Mouse (Mus musculus) stomach, embryonic 16.5 days (tissue): Measurements from ENCODE around the gene Il27. TPM values are rescaled to one million over a fixed set of nuclear protein-coding genes. Genes with fewer than 3 reads are reported as not detected.

ENCODE experiments used
- ATAC-seq: fragments of 200-750 bp; cut with Nextera tagmentation; 2 replicates; pipeline ENCODE4 v1.8.0; 2017; ENCODE audit warnings: moderate number of reproducible peaks, moderate TSS enrichment; ENCODE audit not compliant: insufficient read depth, low FRiP score
- H3K27ac ChIP-seq: fragments of 300-500 bp; sonication (generic); 2 replicates; pipeline ENCODE4 v1.5.1; 2014; ENCODE audit warnings: low read length
- H3K27me3 ChIP-seq: fragments of 300-500 bp; sonication (generic); 2 replicates; pipeline ENCODE4 v1.6.1; 2014; ENCODE audit warnings: low read length, control low read depth, mixed read lengths; ENCODE audit not compliant: control insufficient read depth, insufficient read depth
- H3K36me3 ChIP-seq: fragments of 300-500 bp; sonication (generic); 2 replicates; pipeline ENCODE4 v1.6.1; 2014; ENCODE audit warnings: low read length; ENCODE audit not compliant: control insufficient read depth, insufficient read depth
- H3K4me1 ChIP-seq: fragments of 300-500 bp; sonication (generic); 2 replicates; pipeline ENCODE4 v1.6.1; 2014; ENCODE audit warnings: low read length, control low read depth, mixed read lengths; ENCODE audit not compliant: control insufficient read depth, insufficient read depth
- H3K4me2 ChIP-seq: fragments of 300-500 bp; sonication (generic); 2 replicates; pipeline ENCODE4 v1.6.1; 2014; ENCODE audit warnings: low read depth, low read length, mixed read lengths
- H3K4me3 ChIP-seq: fragments of 300-500 bp; sonication (generic); replicated peaks from 2 replicates; pipeline ENCODE4 v1.5.1; 2014; ENCODE audit warnings: mild to moderate bottlenecking, low read length
- H3K9ac ChIP-seq: fragments of 300-500 bp; sonication (generic); 2 replicates; pipeline ENCODE4 v1.6.1; 2014; ENCODE audit warnings: low read length
- H3K9me3 ChIP-seq: fragments of 300-500 bp; sonication (generic); replicated peaks from 2 replicates; pipeline ENCODE4 v1.6.1; 2016; ENCODE audit warnings: low read length, control low read depth; ENCODE audit not compliant: control insufficient read depth
- WGBS: fragments of 180-500 bp; shearing (Covaris S2); extraction: QIAGEN DNeasy Blood & Tissue Kit; methylation state at CpG from one replicate; pipeline ENCODE4 v1.1.7; 2014; 5-methylcytosine and 5-hydroxymethylcytosine counted together
- polyA plus RNA-seq: library from polyadenylated mRNA; unstranded; fragments of >200 nt; fragmentation: Nextera tagmentation; extraction: Ambion mirVana; gene quantifications from 2 replicates; pipeline ENCODE4 v1.2.1, GENCODE M21; 2015

Gene Il27
- polyA plus RNA-seq, 1 experiment from 2014 or later, result not detected

GRCm38 (mm10) chr7:126616707-126617106 is 22.0 kb upstream of the Il27 start:
- 73% methylated on average over 3 of the region's 3 CpGs for WGBS
- H3K27ac ChIP-seq, result no peak overlapping the region
- H3K4me2 ChIP-seq, result no peak overlapping the region
- H3K4me3 ChIP-seq, result no peak overlapping the region
- H3K9ac ChIP-seq, result no peak overlapping the region
- no peak for ATAC-seq
- H3K9me3 ChIP-seq, result no peaks in the 10 kb centered on the region
- no peaks in the 10 kb centered on the region for H3K36me3 ChIP-seq
- H3K4me1 ChIP-seq, result no peaks in the 10 kb centered on the region
- no peaks in the 10 kb centered on the region for H3K27me3 ChIP-seq

- Histone ChIP-seq H3K27ac (no peak overlapping the region), H3K4me1 (no peaks in the 10 kb centered on the region), H3K9ac (no peak overlapping the region), H3K27me3 (no peaks in the 10 kb centered on the region), H3K4me2 (no peak overlapping the region), H3K36me3 (no peaks in the 10 kb centered on the region), H3K4me3 (no peak overlapping the region), H3K9me3 (no peaks in the 10 kb centered on the region)
- WGBS, result 79% methylated on average over 3 of the region's 3 CpGs
- no peak for ATAC-seq
These were observed 18.0 kb upstream of the Il27 start for GRCm38 (mm10) chr7:126612736-126613135.

- Histone ChIP-seq H3K4me3 (no peak overlapping the region), H3K36me3 (no peaks in the 10 kb centered on the region), H3K9me3 (no peaks in the 10 kb centered on the region), H3K27me3 (no peaks in the 10 kb centered on the region), H3K4me2 (no peak overlapping the region), H3K9ac (no peak overlapping the region), H3K4me1 (0 out of 2 replicates have a peak, but pooled peaks cover 5% of the 10 kb centered on the region), H3K27ac (no peak overlapping the region)
- WGBS, result 80% methylated on average over 5 of the region's 5 CpGs
- ATAC-seq, result no peak
These were observed 13.1 kb upstream of the Il27 start for GRCm38 (mm10) chr7:126607796-126608195.

- WGBS, result 55% methylated on average over 3 of the region's 3 CpGs
- Histone ChIP-seq H3K9me3 (no peaks in the 10 kb centered on the region), H3K4me2 (no peak overlapping the region), H3K9ac (no peak overlapping the region), H3K27me3 (no peaks in the 10 kb centered on the region), H3K36me3 (no peaks in the 10 kb centered on the region), H3K27ac (no peak overlapping the region), H3K4me1 (0 out of 2 replicates have a peak, but pooled peaks cover 5% of the 10 kb centered on the region), H3K4me3 (no peak overlapping the region)
- no peak for ATAC-seq
These were observed 12.3 kb upstream of the Il27 start for GRCm38 (mm10) chr7:126607064-126607463.

GRCm38 (mm10) chr7:126606611-126607010 is 11.9 kb upstream of the Il27 start:
- Histone ChIP-seq H3K4me3 (no peak overlapping the region), H3K9ac (no peak overlapping the region), H3K4me1 (0 out of 2 replicates have a peak, but pooled peaks cover 5% of the 10 kb centered on the region), H3K27ac (peak overlapping the region; percentile 29; the same call in 1 of the 2 replicates), H3K36me3 (no peaks in the 10 kb centered on the region), H3K9me3 (no peaks in the 10 kb centered on the region), H3K4me2 (no peak overlapping the region), H3K27me3 (no peaks in the 10 kb centered on the region)
- no peak for ATAC-seq
- WGBS, result 66% methylated on average over 5 of the region's 5 CpGs

GRCm38 (mm10) chr7:126602650-126603049 is 7.9 kb upstream of the Il27 start:
- no peak overlapping the region for H3K27ac ChIP-seq
- no peak overlapping the region for H3K4me2 ChIP-seq
- no peak for ATAC-seq
- 0 out of 2 replicates have a peak, but pooled peaks cover 5% of the 10 kb centered on the region for H3K4me1 ChIP-seq
- 74% methylated on average over 3 of the region's 3 CpGs for WGBS
- H3K4me3 ChIP-seq, result no peak overlapping the region
- H3K27me3 ChIP-seq, result no peaks in the 10 kb centered on the region
- H3K9me3 ChIP-seq, result no peaks in the 10 kb centered on the region
- no peaks in the 10 kb centered on the region for H3K36me3 ChIP-seq
- no peak overlapping the region for H3K9ac ChIP-seq

GRCm38 (mm10) chr7:126601896-126602295 is 7.2 kb upstream of the Il27 start:
- no peak overlapping the region for H3K4me2 ChIP-seq
- ATAC-seq, result no peak
- no peaks in the 10 kb centered on the region for H3K9me3 ChIP-seq
- H3K36me3 ChIP-seq, result no peaks in the 10 kb centered on the region
- H3K9ac ChIP-seq, result no peak overlapping the region
- H3K4me1 ChIP-seq, result no peaks in the 10 kb centered on the region
- 32% methylated on average over 5 of the region's 5 CpGs for WGBS
- H3K27ac ChIP-seq, result no peak overlapping the region
- H3K4me3 ChIP-seq, result no peak overlapping the region
- H3K27me3 ChIP-seq, result no peaks in the 10 kb centered on the region

GRCm38 (mm10) chr7:126598919-126599318 is 4.2 kb upstream of the Il27 start:
- Histone ChIP-seq H3K27ac (peak overlapping the region; percentile 14; the same call in 1 of the 2 replicates), H3K4me3 (no peak overlapping the region), H3K9me3 (no peaks in the 10 kb centered on the region), H3K36me3 (no peaks in the 10 kb centered on the region), H3K4me2 (no peak overlapping the region), H3K4me1 (no peaks in the 10 kb centered on the region), H3K9ac (no peak overlapping the region), H3K27me3 (no peaks in the 10 kb centered on the region)
- WGBS, result 77% methylated on average over 6 of the region's 6 CpGs
- no peak for ATAC-seq

- no peak overlapping the region for H3K9ac ChIP-seq
- H3K4me1 ChIP-seq, result no peaks in the 10 kb centered on the region
- H3K36me3 ChIP-seq, result no peaks in the 10 kb centered on the region
- no peak overlapping the region for H3K27ac ChIP-seq
- WGBS, result 44% methylated on average over 6 of the region's 6 CpGs
- no peak overlapping the region for H3K4me3 ChIP-seq
- no peaks in the 10 kb centered on the region for H3K27me3 ChIP-seq
- ATAC-seq, result no peak
- no peaks in the 10 kb centered on the region for H3K9me3 ChIP-seq
- H3K4me2 ChIP-seq, result no peak overlapping the region
These were observed 1.7 kb upstream of the Il27 start for GRCm38 (mm10) chr7:126596414-126596813.

GRCm38 (mm10) chr7:126595890-126596289 is 1.1 kb upstream of the Il27 start:
- Histone ChIP-seq H3K4me3 (no peak overlapping the region), H3K27ac (no peak overlapping the region), H3K36me3 (no peaks in the 10 kb centered on the region), H3K4me1 (no peaks in the 10 kb centered on the region), H3K9me3 (no peaks in the 10 kb centered on the region), H3K4me2 (no peak overlapping the region), H3K27me3 (no peaks in the 10 kb centered on the region), H3K9ac (no peak overlapping the region)
- WGBS, result 77% methylated on average over 5 of the region's 5 CpGs
- ATAC-seq, result no peak
